Mouse (Mus musculus): ENCODE measurements at regions not wholly inside any gene's neighbourhood (a gene's known extent, or its start where the extent isn't known, plus 50 kb on each side); places are given as distances from the start of the nearest gene placed in this dataset.

DNA sequence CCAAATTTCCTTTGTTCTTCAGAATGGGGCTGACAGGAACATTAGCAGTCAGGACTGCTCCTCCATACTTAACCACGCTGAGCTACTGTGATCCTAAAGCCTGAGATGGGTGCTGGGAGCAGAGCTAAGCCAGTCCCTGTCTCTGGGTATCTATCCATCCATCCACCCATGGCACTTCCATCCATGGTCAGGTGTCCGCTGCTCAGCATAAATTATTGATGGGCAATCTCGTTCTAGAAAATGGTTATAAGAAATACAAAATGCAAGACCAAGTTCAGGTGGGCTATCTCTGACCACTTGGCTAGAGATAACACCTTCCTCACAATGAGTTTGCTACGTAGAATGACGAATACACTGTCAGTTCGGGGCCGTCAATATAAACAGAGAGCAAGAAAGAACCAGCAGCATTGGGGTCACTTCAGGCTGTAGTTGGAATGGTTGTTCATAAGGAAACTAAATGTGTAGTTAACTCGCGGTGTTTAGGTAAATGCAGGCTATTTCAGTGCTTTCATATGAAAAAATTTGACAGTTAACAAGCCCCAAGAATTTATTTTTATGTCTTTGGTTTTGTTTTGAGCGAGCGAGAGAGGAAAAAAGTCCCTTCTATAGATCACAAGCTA lies 453.9 kb upstream of the Pou3f3 start:
- 86% methylated on average over 11 of the region's 11 CpGs for WGBS
- Histone ChIP-seq H3K4me2 (ENCODE audit: low read depth, low read length) (no peak overlapping the region), H3K9ac (replicated peaks; ENCODE audit: low read length) (no peak overlapping the region), H3K4me3 (ENCODE audit: low read length) (no peak overlapping the region), H3K27ac (no peak overlapping the region), H3K36me3 (ENCODE audit: insufficient read depth, low read length) (no peaks in the 10 kb centered on the region), H3K27me3 (ENCODE audit: insufficient read depth, low read length) (no peaks in the 10 kb centered on the region), H3K9me3 (ENCODE audit: low read length) (no peaks in the 10 kb centered on the region), H3K4me1 (ENCODE audit: insufficient read depth, low read length) (peaks cover 4% of the 10 kb centered on the region; the same call in 1 of the 2 replicates)
- no peak for DNase-seq (ENCODE audit: low spot score)
- TF ChIP-seq CTCF (IDR thresholded peaks at IDR 0.05; ENCODE audit: low read depth) = no peak
- ATAC-seq = no peak

DNA sequence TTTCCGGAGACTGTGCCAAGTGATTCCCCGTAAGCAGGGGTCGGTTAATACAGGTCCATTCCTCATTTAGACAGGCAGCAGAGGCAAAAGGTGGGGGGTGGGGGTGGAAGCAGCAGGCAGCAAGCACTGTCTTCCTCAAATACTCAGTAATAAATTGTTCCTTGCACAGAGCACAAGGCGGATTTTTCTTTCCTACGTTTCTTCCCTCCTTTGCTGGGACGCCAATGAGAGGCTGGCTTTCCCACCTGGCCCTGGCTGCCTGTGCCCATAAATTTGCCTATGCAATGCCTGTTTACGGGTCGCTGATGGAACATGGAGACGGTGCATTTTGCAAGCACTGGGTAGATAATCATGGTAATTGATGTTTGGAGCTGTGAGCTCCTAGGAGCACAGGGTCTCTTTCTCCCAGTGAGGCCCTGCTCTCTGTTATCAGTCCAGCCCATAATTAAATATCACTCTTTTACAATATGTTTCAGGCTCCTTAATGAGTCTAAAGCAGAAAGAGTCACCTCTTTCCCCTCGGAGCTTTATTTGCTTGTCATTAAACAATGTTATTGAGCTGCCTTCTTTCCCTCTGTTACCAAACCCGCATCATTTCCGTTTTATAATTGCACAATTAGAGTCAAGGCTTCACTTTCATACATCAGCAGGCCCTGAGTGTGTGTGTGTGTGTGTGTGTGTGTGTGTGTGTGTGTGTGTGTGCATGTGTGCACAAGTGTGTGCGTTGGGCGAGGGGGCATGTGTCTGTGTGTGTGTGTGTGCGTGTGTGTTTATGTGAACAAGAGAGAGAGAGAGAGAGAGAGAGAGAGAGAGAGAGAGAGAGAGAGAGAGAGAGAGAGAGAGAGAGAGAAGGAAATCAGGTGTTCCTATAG lies 452.7 kb upstream of the Pou3f3 start:
- no peak for DNase-seq (ENCODE audit: low spot score)
- H3K36me3 ChIP-seq (ENCODE audit: insufficient read depth, low read length) = no peaks in the 10 kb centered on the region
- H3K4me2 ChIP-seq (ENCODE audit: low read depth, low read length) = peak overlapping the region; percentile 52
- H3K27ac ChIP-seq = no peak overlapping the region
- no peaks in the 10 kb centered on the region for H3K27me3 ChIP-seq (ENCODE audit: insufficient read depth, low read length)
- H3K9ac ChIP-seq (replicated peaks; ENCODE audit: low read length) = no peak overlapping the region
- WGBS = 22% methylated on average over 15 of the region's 15 CpGs
- ATAC-seq = peak; percentile 36
- no peaks in the 10 kb centered on the region for H3K9me3 ChIP-seq (ENCODE audit: low read length)
- no peak for TF ChIP-seq CTCF (IDR thresholded peaks at IDR 0.05; ENCODE audit: low read depth)
- H3K4me1 ChIP-seq (ENCODE audit: insufficient read depth, low read length) = peaks cover 4% of the 10 kb centered on the region; the same call in 1 of the 2 replicates
- H3K4me3 ChIP-seq (ENCODE audit: low read length) = no peak overlapping the region

DNA sequence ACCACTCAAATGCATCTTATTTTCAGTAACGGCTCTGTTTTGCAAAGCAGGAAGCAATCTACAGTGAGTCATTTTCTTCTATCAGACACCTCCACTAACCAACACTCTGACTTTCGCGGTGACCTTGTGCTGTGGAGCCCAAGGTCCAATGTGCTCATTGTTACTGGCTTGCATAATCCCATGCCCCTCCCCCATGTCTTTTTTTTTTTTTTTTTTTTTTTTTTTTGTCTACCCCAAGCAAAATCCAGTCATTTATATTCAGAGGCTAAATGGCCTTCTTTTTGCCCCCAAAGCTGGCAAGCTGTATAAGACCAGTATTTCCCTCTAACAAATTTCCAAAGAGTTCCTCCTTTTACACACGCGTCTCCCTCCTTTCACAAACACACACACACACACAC lies 452.1 kb upstream of the Pou3f3 start:
- no peak overlapping the region for H3K9ac ChIP-seq (replicated peaks; ENCODE audit: low read length)
- DNase-seq (ENCODE audit: low spot score) = peak; percentile 33
- H3K27me3 ChIP-seq (ENCODE audit: insufficient read depth, low read length) = no peaks in the 10 kb centered on the region
- H3K4me3 ChIP-seq (ENCODE audit: low read length) = peak overlapping the region; percentile 24; the same call in 1 of the 2 replicates
- H3K36me3 ChIP-seq (ENCODE audit: insufficient read depth, low read length) = no peaks in the 10 kb centered on the region
- TF ChIP-seq CTCF (IDR thresholded peaks at IDR 0.05; ENCODE audit: low read depth) = no peak
- 3% methylated on average over 5 of the region's 5 CpGs for WGBS
- peak overlapping the region; percentile 52 for H3K4me2 ChIP-seq (ENCODE audit: low read depth, low read length)
- no peak overlapping the region; the same call in 1 of the 2 replicates for H3K27ac ChIP-seq
- peak; percentile 50 for ATAC-seq
- H3K4me1 ChIP-seq (ENCODE audit: insufficient read depth, low read length) = peaks cover 4% of the 10 kb centered on the region; the same call in 1 of the 2 replicates
- H3K9me3 ChIP-seq (ENCODE audit: low read length) = no peaks in the 10 kb centered on the region

DNA sequence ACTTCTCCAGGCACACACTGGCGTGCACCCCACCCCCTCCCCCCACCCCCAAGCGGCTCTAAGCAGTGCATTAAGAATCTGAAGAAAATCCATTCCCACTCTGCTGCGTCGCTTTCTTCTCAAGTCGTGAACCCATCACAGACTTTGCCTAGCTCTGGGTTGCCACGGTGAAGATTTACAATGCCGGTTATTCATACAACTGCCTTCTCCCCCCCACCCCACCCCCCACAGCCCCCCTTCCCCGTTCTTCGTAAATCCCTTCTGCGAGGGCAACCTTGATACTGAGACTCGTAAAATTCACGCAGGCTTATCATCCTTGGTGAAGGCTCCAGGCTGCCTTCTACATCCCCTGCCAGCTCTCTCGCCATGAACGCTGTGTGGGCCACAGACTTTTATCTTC lies 451.7 kb upstream of the Pou3f3 start:
- peak overlapping the region; percentile 24 for H3K4me3 ChIP-seq (ENCODE audit: low read length)
- ATAC-seq (peak; percentile 88), DNase-seq (ENCODE audit: low spot score) (peak; percentile 51)
- H3K36me3 ChIP-seq (ENCODE audit: insufficient read depth, low read length) = no peaks in the 10 kb centered on the region
- H3K27ac ChIP-seq = peak overlapping the region; percentile 42; the same call in 1 of the 2 replicates
- 2% methylated on average over 14 of the region's 14 CpGs for WGBS
- no peak for TF ChIP-seq CTCF (IDR thresholded peaks at IDR 0.05; ENCODE audit: low read depth)
- H3K27me3 ChIP-seq (ENCODE audit: insufficient read depth, low read length) = no peaks in the 10 kb centered on the region
- H3K4me1 ChIP-seq (ENCODE audit: insufficient read depth, low read length) = peaks cover 4% of the 10 kb centered on the region; the same call in 1 of the 2 replicates
- peak overlapping the region; percentile 52 for H3K4me2 ChIP-seq (ENCODE audit: low read depth, low read length)
- H3K9ac ChIP-seq (replicated peaks; ENCODE audit: low read length) = no peak overlapping the region; the same call in 1 of the 2 replicates
- no peaks in the 10 kb centered on the region for H3K9me3 ChIP-seq (ENCODE audit: low read length)

DNA sequence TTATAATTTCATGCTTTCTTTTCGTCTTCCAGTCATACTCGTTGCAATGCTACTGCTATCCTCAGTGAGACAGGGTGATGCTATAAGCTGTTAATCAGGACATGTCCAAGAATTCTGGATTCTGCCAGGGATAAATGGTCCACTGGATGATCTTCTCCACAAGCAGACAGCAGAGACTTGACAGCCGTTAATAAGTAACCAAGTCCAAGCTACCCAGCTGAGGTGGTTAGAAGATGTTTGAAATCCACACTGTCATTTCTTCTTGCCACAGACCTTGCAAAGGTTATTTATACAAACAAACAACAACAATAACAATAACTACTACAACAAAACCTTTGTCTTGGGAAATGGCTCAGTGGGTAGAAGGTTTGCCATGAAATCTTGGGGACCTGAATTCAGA lies 443.2 kb upstream of the Pou3f3 start:
- no peak for TF ChIP-seq CTCF (IDR thresholded peaks at IDR 0.05; ENCODE audit: low read depth)
- Histone ChIP-seq H3K4me3 (ENCODE audit: low read length) (no peak overlapping the region), H3K27me3 (ENCODE audit: insufficient read depth, low read length) (no peaks in the 10 kb centered on the region), H3K36me3 (ENCODE audit: insufficient read depth, low read length) (no peaks in the 10 kb centered on the region), H3K27ac (no peak overlapping the region), H3K4me1 (ENCODE audit: insufficient read depth, low read length) (no peaks in the 10 kb centered on the region), H3K4me2 (ENCODE audit: low read depth, low read length) (no peak overlapping the region), H3K9ac (replicated peaks; ENCODE audit: low read length) (no peak overlapping the region), H3K9me3 (ENCODE audit: low read length) (no peaks in the 10 kb centered on the region)
- 83% methylated on average over 3 of the region's 3 CpGs for WGBS
- ATAC-seq (no peak), DNase-seq (ENCODE audit: low spot score) (no peak)

DNA sequence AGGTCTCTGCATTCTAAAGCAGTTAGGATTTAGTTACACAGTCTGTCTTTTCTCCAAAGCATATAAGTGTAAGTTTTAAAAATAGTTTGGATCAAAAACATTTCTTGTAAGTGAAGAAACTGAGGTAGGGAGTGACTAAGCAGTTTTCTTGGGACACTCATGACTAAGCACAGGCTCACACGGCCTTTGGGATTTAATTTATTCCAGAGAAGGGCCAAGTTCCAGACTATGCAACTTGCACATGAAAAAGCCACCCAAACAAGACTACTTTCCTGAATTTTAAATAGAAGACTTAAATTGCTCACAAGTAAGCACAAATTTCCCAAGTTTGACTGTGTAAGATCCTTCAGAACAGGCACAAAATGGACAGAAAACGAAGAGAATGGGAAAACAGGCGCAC lies 441.8 kb upstream of the Pou3f3 start:
- H3K36me3 ChIP-seq (ENCODE audit: insufficient read depth, low read length) = no peaks in the 10 kb centered on the region
- H3K27ac ChIP-seq = no peak overlapping the region
- no peaks in the 10 kb centered on the region for H3K9me3 ChIP-seq (ENCODE audit: low read length)
- ATAC-seq = no peak
- no peak for TF ChIP-seq CTCF (IDR thresholded peaks at IDR 0.05; ENCODE audit: low read depth)
- H3K27me3 ChIP-seq (ENCODE audit: insufficient read depth, low read length) = no peaks in the 10 kb centered on the region
- 69% methylated on average over 3 of the region's 3 CpGs for WGBS
- H3K4me2 ChIP-seq (ENCODE audit: low read depth, low read length) = no peak overlapping the region
- no peaks in the 10 kb centered on the region for H3K4me1 ChIP-seq (ENCODE audit: insufficient read depth, low read length)
- no peak for DNase-seq (ENCODE audit: low spot score)
- no peak overlapping the region for H3K4me3 ChIP-seq (ENCODE audit: low read length)
- H3K9ac ChIP-seq (replicated peaks; ENCODE audit: low read length) = no peak overlapping the region
